Mouse (Mus musculus) heart, postnatal 36 days (tissue): Measurements from ENCODE around the gene Kifc3. TPM values are rescaled to one million over a fixed set of nuclear protein-coding genes. Genes with fewer than 3 reads are reported as not detected.
"Not testable (repeated sequence)": the region's sequence is repeated elsewhere in the genome, so short reads cannot be mapped to it uniquely, and the experiment has no call there.

Experiments
- DNase-seq, 2 experiments: peaks; one replicate each; pipeline ENCODE4 v3.0.0; 2021 to 2022
- intact Hi-C: fragments of 180-260 bp; cut with DNase I; formaldehyde crosslinking; loops from one replicate; pipeline ENCODE4 v1.15.1; 2025
- total RNA-seq, 2 experiments: library from RNA; stranded (reverse); gene quantifications; 2 replicates each; pipeline ENCODE4 v1.2.3; 2021

Kifc3 gene
- total RNA-seq, 2 experiments from 2014 or later, result 65.4 to 71.2 TPM

DNA sequence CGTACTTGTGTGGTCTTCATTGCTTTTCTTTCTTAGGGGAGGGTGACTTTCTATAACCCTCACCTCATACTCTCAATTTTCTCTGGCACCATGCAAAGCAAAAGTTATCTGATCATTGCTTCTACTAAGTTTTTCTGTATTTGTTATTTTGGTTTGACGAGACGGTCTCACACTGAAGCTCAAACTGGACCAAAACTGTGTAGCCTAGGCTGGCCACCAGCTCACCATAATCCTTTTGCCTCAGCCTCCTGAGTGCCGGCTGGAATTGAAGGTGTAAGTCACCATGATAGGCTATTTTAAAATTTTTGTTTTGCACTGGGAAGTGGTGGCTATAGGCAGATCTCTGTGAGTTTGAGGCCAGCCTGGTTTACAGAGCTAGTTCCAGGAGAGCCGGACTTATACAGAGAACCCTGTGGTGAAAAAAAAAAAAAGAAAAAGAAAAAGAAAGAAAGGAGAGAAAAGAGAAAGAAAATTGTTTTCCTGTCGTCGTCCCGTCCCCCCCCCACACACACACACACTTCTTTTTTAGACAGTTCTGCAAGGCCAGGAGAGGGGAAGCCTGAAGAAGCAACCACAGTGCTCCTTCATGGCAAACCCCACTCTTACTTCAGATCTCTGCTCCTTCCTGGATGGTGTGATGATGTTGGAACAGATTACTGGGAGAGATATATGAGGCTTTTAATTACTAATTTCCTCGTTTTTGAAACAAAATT, 870 bp upstream of the Kifc3 start:
- intact Hi-C loops, result loop anchor here (1.0 to 2.0 kb wide), 3 partner anchors 59 to 261 kb away; no protein-coding TSS in a partner anchor
- no peak for DNase-seq

DNA sequence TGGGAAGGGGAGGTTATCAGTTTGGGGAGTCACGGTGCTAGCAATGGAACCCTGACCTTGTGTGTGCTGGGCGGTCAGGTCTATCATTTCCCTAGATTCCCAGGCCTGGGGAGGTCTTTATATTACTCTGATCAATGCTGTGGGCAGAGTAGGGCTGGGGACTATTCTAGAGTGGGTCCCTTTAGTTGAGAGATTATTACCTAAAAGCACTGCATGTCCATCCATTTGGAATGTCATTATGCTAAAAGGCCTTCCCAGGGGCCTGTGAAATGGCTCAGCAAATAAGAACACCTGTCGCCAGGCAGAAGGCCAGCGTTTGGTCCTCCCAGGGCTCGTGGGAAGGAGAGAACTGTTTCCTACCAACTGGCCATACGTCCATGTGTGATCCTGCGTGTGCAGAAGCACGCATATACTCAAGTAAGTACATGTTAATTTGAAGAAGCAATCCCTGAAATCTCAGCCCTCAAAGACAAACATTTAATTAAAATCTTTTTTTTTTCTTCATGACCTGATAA, 499 bp downstream of the Kifc3 start:
- intact Hi-C loops, result loop anchor here (2.0 kb wide), 1 partner anchor 57 kb away; no protein-coding TSS in a partner anchor
- DNase-seq, result no peak

DNA sequence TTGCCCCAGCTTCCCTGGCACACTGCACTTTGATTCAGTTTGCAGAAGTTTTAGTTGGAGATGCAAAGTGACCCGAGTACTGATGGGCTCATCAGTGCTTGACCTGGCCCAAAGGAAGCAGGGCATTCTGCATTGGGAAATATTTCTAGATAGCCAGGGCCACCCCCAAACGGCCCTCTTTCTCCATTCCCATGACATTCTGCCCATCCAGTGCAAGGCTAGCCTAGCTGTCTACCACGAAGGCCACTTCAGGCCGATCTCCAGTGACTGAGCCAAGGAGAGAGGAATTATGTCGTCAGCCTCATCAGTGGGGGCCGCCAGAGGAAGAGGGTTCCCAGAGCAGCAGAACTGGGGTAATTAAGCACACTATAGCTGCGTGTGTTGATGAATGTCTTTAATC, 1.1 kb downstream of the Kifc3 start:
- intact Hi-C loops, result no loop called here
- no peak for DNase-seq

DNA sequence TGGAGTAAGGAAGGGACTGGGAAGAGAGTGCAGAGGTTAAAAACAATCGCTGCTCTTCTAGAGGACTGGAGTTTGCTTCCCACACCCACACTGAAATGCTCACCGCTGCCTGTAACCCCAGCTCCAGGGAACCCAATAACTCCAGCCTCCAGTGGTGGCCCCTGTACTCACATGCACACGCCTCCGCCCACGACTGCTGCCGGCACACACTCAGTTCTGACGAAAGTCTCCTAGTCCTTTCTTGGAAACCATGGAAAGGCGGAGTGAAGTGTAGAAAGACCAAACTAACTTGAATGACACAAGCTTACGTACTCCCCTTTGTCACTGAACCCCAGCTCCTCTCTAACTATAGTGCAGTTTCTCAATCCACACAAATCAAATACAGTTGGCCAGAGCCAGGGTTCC, 2.6 kb downstream of the Kifc3 start:
- no peak for DNase-seq
- intact Hi-C loops, result no loop called here

DNA sequence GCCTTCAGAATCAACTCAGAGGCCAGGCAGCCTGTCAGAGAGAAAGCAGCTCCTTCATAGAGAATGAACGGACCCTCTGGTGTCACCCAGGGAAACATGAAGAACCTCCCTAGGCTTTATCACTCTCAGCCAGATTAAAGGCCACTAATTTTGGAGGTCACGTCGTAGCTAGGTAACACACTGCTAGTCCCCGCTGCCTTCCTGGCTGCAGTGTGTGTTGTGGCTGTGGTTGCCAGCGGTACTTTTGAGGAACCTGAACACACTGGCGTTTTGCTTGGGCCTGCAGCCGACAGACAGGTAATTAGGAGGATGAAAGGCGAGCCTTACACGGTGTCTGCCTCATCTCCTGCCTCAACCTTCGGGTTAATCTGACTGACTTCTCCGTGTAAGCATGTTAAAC, 6.9 kb downstream of the Kifc3 start:
- intact Hi-C loops, result no loop called here
- DNase-seq, result no peak

DNA sequence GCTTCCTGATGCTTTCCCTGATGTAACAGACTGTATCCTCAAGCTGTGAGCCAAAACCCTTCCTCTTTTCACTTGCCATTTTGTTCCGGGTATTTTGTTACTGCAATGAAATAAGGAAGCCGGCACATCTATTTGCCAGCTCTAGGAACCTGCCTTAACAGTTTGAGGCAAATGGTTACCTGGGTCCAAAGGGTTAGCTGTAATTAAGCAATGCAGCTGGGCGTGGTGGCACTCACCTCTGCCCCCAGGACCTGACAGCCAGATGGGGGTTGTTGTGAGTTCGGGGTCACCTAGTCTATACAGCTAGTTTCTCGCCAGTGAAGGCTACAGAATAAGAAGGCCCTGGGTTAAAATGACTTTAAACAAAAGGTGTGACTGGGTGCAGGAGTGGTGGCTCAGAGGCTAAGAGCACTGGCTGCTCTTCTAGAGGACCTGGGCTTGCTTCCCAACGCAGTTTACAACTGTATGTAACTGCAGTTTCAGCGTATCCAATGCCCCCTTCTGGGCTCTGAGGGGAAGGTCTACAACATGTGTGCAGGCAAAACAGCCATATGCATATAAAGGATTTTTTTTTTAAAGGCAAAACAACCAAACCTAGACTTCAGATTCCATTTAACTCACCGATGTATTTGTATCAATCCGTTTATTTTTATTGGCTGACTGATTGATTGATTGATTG, 11.0 kb downstream of the Kifc3 start:
- DNase-seq, result no peak
- intact Hi-C loops, result no loop called here

DNA sequence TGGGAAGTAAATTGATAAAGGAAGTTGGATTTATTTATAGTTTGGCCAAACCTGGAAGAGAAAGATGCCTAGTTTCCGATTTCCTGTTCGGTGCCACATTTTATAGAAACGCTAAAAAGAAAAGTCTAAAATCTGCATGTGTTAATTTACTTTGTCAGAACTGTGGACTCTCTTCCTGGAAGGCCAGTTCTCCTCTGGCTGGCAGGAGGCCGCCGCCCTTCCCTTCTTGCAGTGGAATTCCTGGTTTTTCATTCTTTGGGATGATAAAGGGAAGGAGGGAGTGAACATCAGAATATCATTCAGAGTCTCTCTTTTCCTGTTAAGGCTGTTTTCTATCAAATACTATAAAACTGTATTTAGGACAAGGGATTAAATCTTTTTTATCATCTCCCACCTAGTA, 15.0 kb downstream of the Kifc3 start:
- no peak for DNase-seq
- intact Hi-C loops, result no loop called here

DNA sequence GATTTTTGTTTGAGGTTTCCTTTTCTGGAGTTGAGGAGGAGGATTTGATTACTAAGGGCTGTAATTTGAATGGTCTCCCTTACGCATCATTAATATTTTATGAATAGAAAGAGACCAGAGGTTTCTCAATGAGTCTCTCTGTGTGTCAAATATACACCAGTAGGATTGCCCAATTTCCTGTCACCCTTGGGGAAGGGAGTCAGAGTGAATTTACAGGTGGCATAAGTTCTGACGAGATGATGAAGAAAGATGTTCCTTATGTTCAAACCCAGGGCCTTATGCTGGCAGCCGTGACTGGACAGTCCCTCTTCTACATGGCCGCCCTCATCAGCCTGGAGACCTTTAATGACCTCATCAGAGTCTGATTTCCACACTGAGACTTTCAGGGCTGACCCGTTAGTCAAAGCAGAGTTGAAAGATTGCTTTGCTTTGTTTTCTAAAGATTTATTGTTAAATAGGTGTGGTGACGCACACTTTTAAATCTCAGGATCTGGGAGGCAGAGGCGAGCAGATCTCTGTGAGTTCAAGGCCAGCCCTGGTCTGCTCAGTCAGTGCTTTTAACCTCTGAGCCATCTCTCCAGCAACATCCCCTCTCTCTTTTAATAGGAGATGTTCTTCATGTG, 16.6 kb downstream of the Kifc3 start:
- no peak for DNase-seq
- intact Hi-C loops, result no loop called here

DNA sequence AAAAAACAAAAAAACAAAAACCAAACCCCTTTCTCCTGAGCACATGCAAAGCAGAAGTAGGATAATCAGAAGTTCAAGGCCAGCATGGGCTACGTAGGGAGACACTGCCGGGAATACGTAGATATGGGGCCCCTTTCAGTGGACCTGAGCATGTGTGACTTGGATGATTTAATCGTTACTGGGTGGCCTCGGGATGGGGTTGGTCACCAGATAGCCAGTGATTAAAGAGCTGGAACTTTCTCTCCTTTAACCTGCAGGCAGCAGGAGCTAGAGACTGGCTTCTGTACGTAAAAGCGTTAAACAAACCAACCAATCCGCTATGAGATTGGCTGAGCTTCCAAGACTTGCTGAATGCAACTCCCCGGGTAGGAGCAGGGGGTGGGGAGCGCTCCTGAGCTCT, 17.5 kb downstream of the Kifc3 start:
- DNase-seq, result no peak
- intact Hi-C loops, result no loop called here

DNA sequence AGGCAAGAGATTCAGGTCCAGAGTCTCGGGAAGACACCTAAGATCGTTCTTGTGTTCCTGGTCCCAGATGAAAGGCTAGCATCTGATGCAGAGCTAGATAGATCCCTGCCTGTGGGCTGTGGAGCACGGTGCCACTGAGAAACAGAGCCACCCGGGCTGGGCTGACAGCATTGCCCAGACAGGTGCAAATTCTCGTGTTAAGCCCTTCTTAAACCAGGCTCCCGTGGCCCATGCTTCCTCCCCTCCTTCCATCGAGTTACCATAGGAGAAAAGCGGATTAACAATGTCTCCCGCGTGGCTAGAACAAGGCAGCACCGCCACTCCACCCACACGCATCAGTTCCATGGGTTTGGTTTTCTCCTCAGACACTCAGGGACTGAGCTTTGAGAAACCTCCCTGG, 18.4 kb downstream of the Kifc3 start:
- no peak for DNase-seq
- intact Hi-C loops, result no loop called here

DNA sequence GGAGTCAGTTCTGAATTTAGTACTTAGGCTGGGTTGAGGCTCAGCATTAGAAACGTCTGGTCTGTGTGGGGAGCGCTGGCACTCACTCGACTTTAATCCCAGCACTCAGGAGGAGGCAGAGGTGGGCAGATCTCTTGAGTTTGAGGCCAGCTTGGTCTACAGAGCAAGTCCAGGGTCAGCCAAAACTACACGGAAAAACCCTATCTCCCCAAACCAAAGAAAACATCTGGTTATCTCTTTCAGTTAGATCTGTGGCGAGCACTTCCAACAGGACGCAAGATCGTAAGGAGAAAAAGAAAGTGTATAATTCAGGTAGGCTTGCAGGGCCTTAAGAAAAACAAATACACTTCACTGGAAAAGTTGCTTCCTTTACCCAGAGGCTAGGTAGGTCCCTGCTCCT, 20.8 kb downstream of the Kifc3 start:
- no peak for DNase-seq
- intact Hi-C loops, result no loop called here

DNA sequence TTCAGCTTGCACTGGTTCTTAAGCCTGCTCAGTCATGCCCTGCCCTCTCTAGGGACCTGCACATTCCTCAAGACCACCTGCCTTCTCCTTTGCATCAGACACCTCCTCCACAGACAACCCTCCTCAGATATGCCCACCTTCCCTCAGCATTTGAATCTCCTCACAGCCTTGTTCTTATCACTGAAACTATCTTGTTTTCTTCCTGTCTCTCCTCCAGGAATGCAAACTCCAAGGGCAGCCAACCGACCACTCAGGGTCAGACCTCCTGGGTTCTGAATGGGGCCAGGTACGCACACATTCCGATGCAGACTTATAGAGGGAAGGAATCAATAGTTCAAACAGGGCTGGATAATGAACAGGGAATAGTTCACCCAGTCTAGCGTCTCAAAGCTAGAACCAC, 24.4 kb downstream of the Kifc3 start:
- intact Hi-C loops, result no loop called here
- DNase-seq, result no peak

DNA sequence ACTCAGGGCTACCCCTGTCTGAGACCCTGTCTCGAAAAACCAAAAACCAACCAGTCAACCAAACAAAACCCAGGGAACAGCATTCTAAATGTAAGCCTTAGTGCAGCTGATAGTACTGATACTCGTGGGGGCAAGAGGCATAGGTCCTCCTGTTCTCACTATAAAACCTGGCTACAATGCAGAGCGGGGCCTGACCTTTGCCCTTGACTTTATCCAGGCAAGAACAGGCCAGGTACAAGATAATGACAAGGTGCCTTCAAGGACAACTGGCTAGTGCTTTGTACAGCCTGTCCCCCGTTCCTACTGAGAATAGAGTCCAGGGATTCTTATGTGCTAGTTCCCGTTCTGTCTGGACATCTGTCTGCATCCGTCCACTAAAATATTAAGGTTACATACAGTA, 25.6 kb downstream of the Kifc3 start:
- no peak for DNase-seq
- intact Hi-C loops, result no loop called here

DNA sequence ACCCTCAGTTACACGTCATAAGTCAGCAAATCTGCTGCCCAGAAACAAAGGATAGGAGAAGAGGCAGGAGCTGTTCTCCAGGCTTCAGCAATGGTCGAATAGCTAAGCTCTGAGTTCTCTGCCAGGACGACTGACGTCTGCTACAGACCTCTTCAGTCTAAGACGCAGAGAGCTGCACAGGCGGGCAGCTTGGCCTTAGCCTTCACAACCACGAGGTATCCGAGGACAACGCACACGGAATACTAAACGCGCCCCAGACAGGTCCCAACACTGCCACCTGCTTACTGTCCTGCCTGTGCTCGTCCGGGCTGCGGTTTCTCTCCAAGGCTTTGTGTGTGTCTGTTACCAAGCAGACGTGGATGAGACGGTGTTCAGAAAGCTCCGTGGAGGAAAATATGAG, 26.8 kb downstream of the Kifc3 start:
- intact Hi-C loops, result no loop called here
- DNase-seq, result no peak

DNA sequence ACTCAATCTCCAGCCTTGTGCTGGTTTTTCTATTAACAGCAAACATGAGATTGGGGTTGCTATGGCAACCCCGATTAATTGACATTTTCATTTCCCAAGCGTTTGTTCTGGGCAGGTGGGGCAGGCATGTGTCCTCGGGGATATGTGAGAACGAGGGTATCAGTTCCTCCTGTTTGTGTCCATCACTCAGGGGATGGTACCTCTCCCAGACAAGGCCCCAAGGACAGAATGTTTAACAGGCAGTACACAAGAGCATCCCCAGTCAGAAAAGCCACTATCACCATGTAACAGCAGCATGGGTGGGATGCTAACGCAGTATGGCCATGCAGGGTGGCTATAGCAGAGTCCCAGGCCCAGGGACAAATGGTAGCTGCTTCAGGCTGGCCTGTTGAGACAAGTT, 27.3 kb downstream of the Kifc3 start:
- intact Hi-C loops, result no loop called here
- no peak for DNase-seq

DNA sequence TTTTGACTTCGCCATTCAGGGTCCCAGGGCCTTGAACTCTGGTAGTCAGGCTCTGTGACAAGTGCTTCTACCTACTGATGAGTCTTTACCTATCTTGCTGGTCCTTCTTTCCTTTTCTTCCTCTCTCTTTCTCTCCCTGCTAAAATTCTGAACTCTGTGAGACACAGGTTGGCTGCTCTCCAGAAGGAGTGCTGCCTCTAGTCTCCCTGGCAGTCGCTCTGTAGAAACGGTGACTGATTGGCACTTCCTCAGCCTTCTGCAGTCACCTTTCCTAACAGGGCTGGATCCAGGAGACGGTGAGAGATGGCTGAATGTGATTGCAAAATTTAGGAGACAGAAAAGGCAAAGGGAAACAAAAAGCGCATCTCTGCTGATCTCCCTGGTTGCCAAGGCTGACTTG, 30.2 kb downstream of the Kifc3 start:
- no peak for DNase-seq
- intact Hi-C loops, result no loop called here

DNA sequence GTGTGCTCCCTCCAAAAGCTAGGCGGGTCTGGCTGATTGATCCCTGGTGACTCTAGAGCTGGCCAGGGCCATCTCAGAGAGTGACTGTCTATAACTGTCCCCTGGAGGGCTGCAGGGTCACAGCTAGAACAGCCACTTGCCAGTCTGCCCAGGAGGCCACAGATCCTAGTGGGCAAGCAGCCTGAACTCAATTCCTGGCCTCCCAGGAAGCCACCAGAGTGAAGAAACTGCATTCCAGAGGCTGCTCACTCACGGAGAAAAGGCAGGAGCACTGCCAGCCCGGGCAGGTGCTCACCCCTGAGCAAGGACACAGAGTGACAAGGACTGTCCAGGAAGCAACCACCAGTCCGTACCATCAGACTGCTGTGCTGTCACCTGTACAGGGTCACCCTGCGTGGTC, 34.9 kb downstream of the Kifc3 start:
- DNase-seq, result no peak
- intact Hi-C loops, result no loop called here

DNA sequence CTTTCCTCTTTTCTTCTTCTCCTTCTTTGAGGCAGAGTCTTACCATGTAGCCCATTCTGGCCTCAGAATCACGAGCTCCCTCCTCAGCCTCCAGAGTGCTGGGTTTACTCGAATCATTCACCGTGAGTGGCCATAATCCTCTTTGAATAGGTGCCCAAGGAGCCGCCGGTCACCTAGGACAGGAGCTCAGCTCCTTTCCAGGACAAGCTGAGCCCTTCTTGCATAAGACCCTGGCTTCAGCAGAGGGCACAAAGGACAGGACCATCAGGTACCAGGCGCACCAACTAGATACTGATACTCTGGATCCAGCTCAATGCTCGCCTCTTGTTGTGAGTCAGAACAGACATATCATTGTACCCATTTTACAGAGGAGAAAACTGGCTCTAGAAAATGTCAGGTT, 36.2 kb downstream of the Kifc3 start:
- intact Hi-C loops, result no loop called here
- no peak for DNase-seq

DNA sequence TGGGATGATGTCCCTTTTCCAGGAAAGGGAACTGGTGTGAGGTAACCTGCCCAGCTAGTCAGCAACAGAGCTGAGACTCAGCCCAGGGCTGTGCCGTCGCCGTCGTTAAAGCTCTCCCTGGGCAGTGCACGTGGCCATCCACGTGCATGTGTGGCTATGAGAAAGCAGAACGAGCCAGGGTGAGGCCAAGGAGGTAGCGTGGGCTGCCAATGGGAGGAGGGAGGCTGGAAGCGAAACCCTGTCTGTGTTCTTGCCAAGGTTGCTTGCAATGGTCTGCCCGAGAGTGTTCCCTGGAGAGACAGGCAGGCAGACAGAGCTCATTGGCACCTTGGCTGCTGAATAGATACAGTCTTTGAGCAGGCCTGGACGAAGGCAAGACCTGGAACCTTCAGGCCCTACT, 36.7 kb downstream of the Kifc3 start:
- peak; percentile 55 to 56 for DNase-seq
- intact Hi-C loops, result no loop called here

DNA sequence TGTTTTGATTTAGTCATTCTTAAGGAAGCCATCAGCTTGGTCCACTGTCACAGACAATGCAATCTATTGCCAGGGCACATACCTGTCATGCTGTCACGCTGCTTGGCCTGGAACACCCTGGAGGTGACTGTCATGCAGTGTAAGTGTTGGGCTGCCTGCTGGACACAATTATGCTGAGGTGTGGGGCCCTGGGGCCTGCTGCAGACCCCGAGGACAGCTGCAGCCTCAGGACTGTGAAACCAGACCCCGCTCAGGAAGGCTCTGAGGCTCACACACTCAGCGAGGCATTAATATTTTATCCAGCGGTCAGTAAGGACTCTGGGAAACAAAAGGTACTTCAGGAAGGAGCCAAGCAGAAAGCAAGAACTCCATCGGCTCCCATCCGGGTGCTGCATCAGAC, 38.1 kb downstream of the Kifc3 start:
- intact Hi-C loops, result no loop called here
- no peak for DNase-seq

DNA sequence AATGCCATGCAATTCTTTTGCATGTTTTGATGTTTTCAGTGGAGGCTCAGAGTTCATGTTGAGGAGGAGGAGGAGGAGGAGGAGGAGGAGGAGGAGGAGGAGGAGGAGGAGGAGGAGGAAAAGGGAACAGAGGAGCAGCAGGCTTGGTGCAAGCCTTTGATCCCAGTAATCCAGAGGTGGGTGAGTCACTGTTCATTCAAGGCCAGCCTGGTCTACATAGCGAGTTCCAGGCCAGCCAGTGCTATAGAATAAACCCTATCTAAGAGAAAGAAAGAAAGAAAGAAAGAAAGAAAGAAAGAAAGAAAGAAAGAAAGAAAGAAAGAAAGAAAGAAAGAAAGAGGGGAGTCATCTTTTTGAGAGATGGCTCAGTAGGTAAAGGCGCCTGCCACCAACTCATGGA, 38.6 kb downstream of the Kifc3 start:
- DNase-seq, intact Hi-C loops: not testable (repeated sequence)

DNA sequence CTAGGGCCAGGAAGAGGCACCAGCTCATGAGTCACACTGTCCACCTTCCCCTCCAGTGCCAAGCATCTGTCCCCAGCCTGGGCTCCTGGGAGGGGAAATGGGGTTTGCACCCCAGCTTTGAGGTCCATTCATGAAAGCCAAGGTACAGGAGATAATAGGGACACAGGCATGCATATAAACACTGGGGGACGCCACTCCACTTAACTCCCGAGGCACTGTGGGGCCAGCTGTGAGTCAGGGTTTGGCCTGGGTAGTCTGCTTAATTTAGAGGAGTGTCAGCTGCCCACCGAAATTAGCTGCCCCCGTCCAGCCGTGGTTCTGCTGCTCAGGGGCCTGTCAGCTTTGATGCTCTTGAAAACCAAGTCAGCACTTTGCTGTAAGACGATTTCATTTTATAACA, 39.8 kb downstream of the Kifc3 start:
- DNase-seq, result no peak
- intact Hi-C loops, result no loop called here
